Mouse (Mus musculus) hindbrain, postnatal 0 days (tissue): ENCODE data around the gene Stim1. TPM values are rescaled to one million over a fixed set of nuclear protein-coding genes. Genes with fewer than 3 reads are reported as not detected.

Experiments
- ATAC-seq: fragments of 200-750 bp; cut with Nextera tagmentation; 2 replicates; pipeline ENCODE4 v1.8.0; 2017; ENCODE audit warnings: mild to moderate bottlenecking, moderate TSS enrichment, moderate library complexity
- DNase-seq: peaks from one replicate; pipeline ENCODE4 v3.0.0-alpha.2; 2015; ENCODE audit warnings: low spot score
- H3K27ac ChIP-seq: fragments of 300-500 bp; sonication (generic); 2 replicates; pipeline ENCODE4 v1.5.1; 2014; ENCODE audit warnings: mild to moderate bottlenecking
- H3K27me3 ChIP-seq: fragments of 300-500 bp; sonication (generic); 2 replicates; pipeline ENCODE4 v1.6.1; 2014; ENCODE audit warnings: low read length, mixed read lengths; ENCODE audit not compliant: insufficient read depth
- H3K36me3 ChIP-seq: fragments of 300-500 bp; sonication (generic); 2 replicates; pipeline ENCODE4 v1.6.1; 2014; ENCODE audit warnings: low read length, mixed read lengths; ENCODE audit not compliant: insufficient read depth
- H3K4me1 ChIP-seq: fragments of 300-500 bp; sonication (generic); 2 replicates; pipeline ENCODE4 v1.6.1; 2014; ENCODE audit warnings: antibody characterized with exemption, low read length, mixed read lengths; ENCODE audit not compliant: insufficient read depth
- H3K4me2 ChIP-seq: fragments of 300-500 bp; sonication (generic); 2 replicates; pipeline ENCODE4 v1.6.1; 2014; ENCODE audit warnings: low read depth, mild to moderate bottlenecking, low read length, moderate library complexity, mixed read lengths
- H3K4me3 ChIP-seq: fragments of 300-500 bp; sonication (generic); 2 replicates; pipeline ENCODE4 v1.5.1; 2014; ENCODE audit warnings: low read length
- H3K9ac ChIP-seq: fragments of 300-500 bp; sonication (generic); replicated peaks from 2 replicates; pipeline ENCODE4 v1.6.1; 2014; ENCODE audit warnings: mild to moderate bottlenecking, low read length, moderate library complexity, mixed read lengths
- H3K9me3 ChIP-seq: fragments of 300-500 bp; sonication (generic); 2 replicates; pipeline ENCODE4 v1.6.1; 2016; ENCODE audit warnings: low read length, mixed read lengths
- CTCF ChIP-seq: IDR thresholded peaks from 2 replicates; pipeline ENCODE4 v1.5.1; 2016; ENCODE audit warnings: antibody characterized with exemption, control low read depth, low read depth
- WGBS: fragments of 180-500 bp; shearing (Covaris S2); extraction: QIAGEN DNeasy Blood & Tissue Kit; methylation state at CpG from one replicate; pipeline ENCODE4 v1.1.7; 2014; 5-methylcytosine and 5-hydroxymethylcytosine counted together
- polyA plus RNA-seq: library from polyadenylated mRNA; unstranded; fragments of >200 nt; fragmentation: Nextera tagmentation; extraction: Ambion mirVana; gene quantifications from 2 replicates; pipeline ENCODE4 v1.2.1, GENCODE M21; 2015
- total RNA-seq: library from RNA; depleted of rRNA; stranded (reverse); fragments of >200 nt; gene quantifications from 2 replicates; pipeline ENCODE4 v1.2.3, GENCODE M21; 2014

Gene Stim1
- total and polyA plus RNA-seq, 2 experiments from 2014 or later: 17.9 to 34.6 TPM

GRCm38 (mm10) chr7:102228049-102228670, 39.4 kb upstream of the Stim1 start:
- no peak overlapping the region for H3K9ac ChIP-seq
- no peak overlapping the region for H3K4me2 ChIP-seq
- H3K27ac ChIP-seq: no peak overlapping the region
- H3K27me3 ChIP-seq: no peaks in the 10 kb centered on the region
- no peaks in the 10 kb centered on the region for H3K9me3 ChIP-seq
- DNase-seq (no peak), ATAC-seq (no peak)
- H3K36me3 ChIP-seq: no peaks in the 10 kb centered on the region; the same call in 1 of the 2 replicates
- TF ChIP-seq CTCF: no peak
- no peak overlapping the region for H3K4me3 ChIP-seq
- no peaks in the 10 kb centered on the region; the same call in 1 of the 2 replicates for H3K4me1 ChIP-seq
- WGBS: 90% methylated on average over 4 of the region's 4 CpGs

GRCm38 (mm10) chr7:102229814-102230213, 37.8 kb upstream of the Stim1 start:
- Histone ChIP-seq H3K4me1 (no peaks in the 10 kb centered on the region), H3K36me3 (no peaks in the 10 kb centered on the region; the same call in 1 of the 2 replicates), H3K9me3 (no peaks in the 10 kb centered on the region), H3K27ac (no peak overlapping the region), H3K9ac (no peak overlapping the region), H3K4me3 (no peak overlapping the region), H3K27me3 (no peaks in the 10 kb centered on the region), H3K4me2 (no peak overlapping the region)
- DNase-seq (no peak), ATAC-seq (no peak)
- TF ChIP-seq CTCF: no peak
- WGBS: 92% methylated on average over 6 of the region's 6 CpGs

DNA sequence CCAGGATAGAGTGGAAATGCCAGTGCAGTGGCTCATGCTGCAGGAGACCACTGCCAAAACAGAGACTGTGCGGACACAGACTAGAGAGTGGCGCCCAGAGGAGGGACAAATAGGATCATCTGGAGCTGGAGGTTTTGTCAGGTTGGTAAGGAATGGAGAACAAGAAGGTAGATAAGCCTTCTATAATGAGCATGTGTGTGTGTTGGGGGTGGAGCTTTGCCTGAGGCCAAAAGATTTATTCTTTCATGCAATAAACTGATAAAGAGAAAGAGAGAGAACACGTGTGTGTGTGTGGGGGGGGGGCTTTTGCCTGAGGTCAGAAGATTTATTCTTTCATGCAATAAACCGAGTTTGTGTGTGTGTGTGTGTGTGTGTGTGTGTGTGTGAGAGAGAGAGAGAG, 34.5 kb upstream of the Stim1 start:
- TF ChIP-seq CTCF: no peak
- Histone ChIP-seq H3K4me1 (no peaks in the 10 kb centered on the region), H3K36me3 (peaks cover 18% of the 10 kb centered on the region; the same call in 1 of the 2 replicates), H3K4me2 (no peak overlapping the region), H3K9me3 (no peaks in the 10 kb centered on the region), H3K4me3 (no peak overlapping the region), H3K27ac (no peak overlapping the region), H3K27me3 (no peaks in the 10 kb centered on the region), H3K9ac (no peak overlapping the region)
- DNase-seq (no peak), ATAC-seq (no peak)
- WGBS: 75% methylated on average over 4 of the region's 4 CpGs

DNA sequence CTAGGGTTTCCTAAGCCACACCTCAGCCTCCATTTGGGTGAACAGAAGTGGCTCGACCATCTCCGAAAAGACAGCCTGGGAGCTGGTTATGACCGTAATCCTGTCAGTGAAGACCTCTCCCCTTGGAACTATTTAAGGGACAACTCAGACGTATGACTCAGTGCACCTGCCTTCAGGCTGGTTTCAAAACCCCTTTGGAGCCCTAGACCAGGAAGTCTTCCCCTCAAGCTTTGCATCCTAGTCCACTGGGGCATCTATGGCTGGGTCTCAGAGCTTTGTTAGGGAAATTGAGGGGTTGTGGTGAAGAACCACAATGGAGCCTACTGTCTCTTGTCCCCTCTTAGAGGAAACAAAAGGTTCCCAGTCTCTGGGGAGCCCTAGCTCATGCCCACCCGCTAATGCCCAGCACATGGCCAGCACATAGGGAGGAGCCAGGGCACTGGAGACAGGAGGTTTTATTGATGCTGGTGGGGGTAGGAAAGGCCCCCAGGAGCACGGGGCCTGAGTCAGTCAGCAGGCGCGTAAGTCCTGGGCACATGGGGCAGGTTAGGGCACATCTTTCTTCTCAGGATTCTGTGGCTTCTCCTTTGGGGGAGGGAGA, 28.8 kb upstream of the Stim1 start:
- DNase-seq (no peak), ATAC-seq (no peak)
- no peak overlapping the region for H3K4me2 ChIP-seq
- WGBS: 85% methylated on average over 8 of the region's 8 CpGs
- H3K4me1 ChIP-seq: no peaks in the 10 kb centered on the region
- no peaks in the 10 kb centered on the region for H3K27me3 ChIP-seq
- no peak overlapping the region for H3K27ac ChIP-seq
- no peak overlapping the region for H3K9ac ChIP-seq
- TF ChIP-seq CTCF: no peak
- H3K4me3 ChIP-seq: no peak overlapping the region
- H3K9me3 ChIP-seq: no peaks in the 10 kb centered on the region
- peaks cover 31% of the 10 kb centered on the region for H3K36me3 ChIP-seq

DNA sequence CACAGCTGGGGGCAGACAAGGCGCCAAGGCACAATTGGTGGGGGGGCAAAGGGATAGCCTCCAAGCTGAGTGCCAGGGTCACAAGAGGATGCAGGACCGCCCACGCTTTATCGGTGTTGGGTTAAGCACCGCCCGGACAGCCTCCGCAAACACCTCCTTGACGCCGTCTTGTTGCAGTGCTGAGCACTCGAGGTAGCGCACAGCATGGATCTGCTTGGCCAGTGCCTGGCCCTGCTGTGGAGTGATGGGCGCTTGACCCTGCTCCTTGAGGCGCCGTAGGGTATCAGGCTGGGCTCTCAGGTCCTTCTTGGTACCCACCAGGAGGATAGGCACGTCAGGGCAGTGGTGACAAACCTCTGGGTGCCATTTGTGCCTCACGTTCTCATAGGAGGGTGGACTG, 28.0 kb upstream of the Stim1 start:
- no peak overlapping the region for H3K4me3 ChIP-seq
- TF ChIP-seq CTCF: no peak
- H3K4me2 ChIP-seq: no peak overlapping the region
- 94% methylated on average over 16 of the region's 16 CpGs for WGBS
- H3K36me3 ChIP-seq: peaks cover 31% of the 10 kb centered on the region
- no peak for ATAC-seq
- H3K4me1 ChIP-seq: no peaks in the 10 kb centered on the region
- H3K9ac ChIP-seq: no peak overlapping the region
- H3K27ac ChIP-seq: no peak overlapping the region
- no peaks in the 10 kb centered on the region for H3K27me3 ChIP-seq
- no peaks in the 10 kb centered on the region for H3K9me3 ChIP-seq
- no peak for DNase-seq

- no peak overlapping the region for H3K4me3 ChIP-seq
- H3K4me2 ChIP-seq: no peak overlapping the region
- 84% methylated on average over 5 of the region's 5 CpGs for WGBS
- ATAC-seq (no peak), DNase-seq (no peak)
- H3K4me1 ChIP-seq: no peaks in the 10 kb centered on the region
- no peak for TF ChIP-seq CTCF
- no peaks in the 10 kb centered on the region for H3K27me3 ChIP-seq
- no peaks in the 10 kb centered on the region for H3K9me3 ChIP-seq
- H3K27ac ChIP-seq: no peak overlapping the region
- H3K36me3 ChIP-seq: peaks cover 13% of the 10 kb centered on the region
- no peak overlapping the region for H3K9ac ChIP-seq
Observed at GRCm38 (mm10) chr7:102242371-102242770, 25.2 kb upstream of the Stim1 start.

GRCm38 (mm10) chr7:102242917-102243316, 24.7 kb upstream of the Stim1 start:
- TF ChIP-seq CTCF: no peak
- Histone ChIP-seq H3K4me2 (no peak overlapping the region), H3K36me3 (peaks cover 13% of the 10 kb centered on the region), H3K4me3 (no peak overlapping the region), H3K27me3 (no peaks in the 10 kb centered on the region), H3K9ac (no peak overlapping the region), H3K4me1 (0 out of 2 replicates have a peak, but pooled peaks cover 4% of the 10 kb centered on the region), H3K27ac (no peak overlapping the region), H3K9me3 (no peaks in the 10 kb centered on the region)
- WGBS: 88% methylated on average over 3 of the region's 3 CpGs
- no peak for ATAC-seq
- no peak for DNase-seq
